Mouse (Mus musculus): ENCODE measurements around the gene Slc6a15.

Slc6a15 gene

GRCm38 (mm10) chr10:103367371-103368295 lies at the start of gene Slc6a15:
Gene Slc6a15, plus strand, starts transcription at chr10:103367783.
- DNase-seq (ENCODE audit: low spot score) = no peak

DNA sequence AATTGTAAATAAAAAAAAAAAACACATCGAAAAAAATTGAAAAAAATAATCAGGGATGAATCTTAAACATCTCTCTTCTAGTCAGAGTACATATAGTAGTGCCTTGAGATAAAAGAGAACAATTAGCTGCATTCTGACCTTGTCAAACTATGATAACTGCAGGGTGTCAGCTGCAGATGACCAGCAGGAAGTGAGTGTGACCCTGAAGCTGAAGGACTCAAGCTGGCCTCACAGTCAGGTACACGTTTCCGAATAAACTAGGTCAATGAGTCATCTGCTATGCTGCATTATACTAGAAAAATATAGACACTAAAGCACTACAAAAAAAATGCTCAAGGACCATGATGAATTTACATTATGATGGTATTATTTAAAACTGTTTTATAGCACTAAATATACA lies 45.6 kb upstream of the Slc6a15 start:
- DNase-seq (ENCODE audit: low spot score) = no peak

DNA sequence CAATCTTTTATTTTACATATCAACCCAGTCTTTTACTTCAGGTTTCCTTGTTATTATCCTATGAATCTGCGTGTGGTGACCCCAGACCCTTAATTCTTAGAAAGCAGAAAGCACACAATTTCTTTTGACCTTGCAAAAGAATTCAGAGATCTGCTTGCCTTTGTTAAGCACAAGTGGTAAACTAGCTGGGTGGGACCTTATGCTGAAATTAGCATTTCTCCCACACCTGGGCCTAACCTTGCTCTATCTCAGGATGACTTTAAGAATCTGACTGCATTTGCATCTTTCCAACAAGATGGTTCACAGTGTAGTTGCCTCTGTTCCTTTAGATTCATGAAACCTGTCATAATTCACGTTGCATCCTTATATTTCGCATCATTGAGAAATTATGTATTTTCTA lies 44.2 kb upstream of the Slc6a15 start:
- DNase-seq (ENCODE audit: low spot score) = no peak

GRCm38 (mm10) chr10:103334306-103334705 lies 33.3 kb upstream of the Slc6a15 start:
- DNase-seq (ENCODE audit: low spot score) = no peak

DNA sequence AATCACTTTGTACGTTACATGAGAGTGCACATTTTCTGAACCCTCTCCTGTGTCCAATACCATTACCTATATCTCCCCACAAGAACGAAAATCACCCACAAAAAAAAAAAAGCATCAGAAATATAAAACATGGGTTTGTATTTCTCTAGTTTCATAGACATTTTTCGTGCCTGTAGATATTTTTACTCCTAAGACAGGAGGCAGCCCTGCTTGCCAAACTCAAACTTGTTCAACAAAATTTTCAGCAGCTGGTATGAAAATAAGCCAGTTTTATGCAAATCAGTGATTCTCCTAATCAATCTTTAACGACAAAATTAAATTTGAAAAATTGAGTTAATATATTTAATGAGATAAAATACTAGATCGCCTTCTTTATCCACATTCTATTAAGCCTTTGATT lies 27.7 kb upstream of the Slc6a15 start:
- no peak for DNase-seq (ENCODE audit: low spot score)

GRCm38 (mm10) chr10:103346797-103347196 lies 20.8 kb upstream of the Slc6a15 start:
- DNase-seq (ENCODE audit: low spot score) = no peak

DNA sequence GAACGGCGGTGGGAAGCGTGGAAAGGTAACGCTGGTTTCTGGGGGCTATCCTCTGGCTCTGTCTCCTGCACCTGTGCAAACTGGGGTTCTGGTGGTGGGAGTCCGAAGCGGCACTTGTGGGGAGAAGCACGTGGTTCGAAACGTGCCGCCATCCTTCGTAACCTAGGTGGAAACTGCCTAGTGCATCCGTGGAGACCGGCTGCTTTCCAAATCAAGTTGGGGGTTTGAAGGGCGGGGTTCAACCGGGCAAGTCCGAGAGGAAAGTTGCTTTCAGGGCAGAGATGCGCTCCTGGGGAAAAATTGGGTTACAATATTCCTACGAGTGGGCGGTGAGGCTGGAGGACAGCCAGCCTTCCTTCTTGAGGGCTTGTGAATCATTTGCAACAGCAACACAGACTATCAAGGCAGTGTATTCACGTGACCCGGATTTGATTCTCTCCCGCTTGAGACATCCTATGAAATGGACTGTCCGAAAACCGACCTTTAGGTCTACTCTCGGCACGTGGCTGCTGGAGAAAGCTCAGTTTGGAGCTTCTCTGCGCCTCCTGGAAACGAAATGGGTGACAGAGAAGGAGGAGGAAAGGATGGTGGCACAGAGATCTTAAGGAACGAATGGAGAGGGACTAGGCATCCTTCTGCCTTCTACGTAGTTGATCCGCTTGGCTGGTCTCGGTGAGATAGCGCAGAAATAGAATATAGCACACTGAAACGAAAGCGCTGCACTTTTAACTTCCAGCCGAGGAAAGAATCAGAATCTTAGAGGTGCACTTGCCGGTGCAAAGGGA lies 905 bp downstream of the Slc6a15 start:
- DNase-seq (ENCODE audit: low spot score) = no peak

GRCm38 (mm10) chr10:103369081-103369420 lies 1.5 kb downstream of the Slc6a15 start:
- no peak for DNase-seq (ENCODE audit: low spot score)

DNA sequence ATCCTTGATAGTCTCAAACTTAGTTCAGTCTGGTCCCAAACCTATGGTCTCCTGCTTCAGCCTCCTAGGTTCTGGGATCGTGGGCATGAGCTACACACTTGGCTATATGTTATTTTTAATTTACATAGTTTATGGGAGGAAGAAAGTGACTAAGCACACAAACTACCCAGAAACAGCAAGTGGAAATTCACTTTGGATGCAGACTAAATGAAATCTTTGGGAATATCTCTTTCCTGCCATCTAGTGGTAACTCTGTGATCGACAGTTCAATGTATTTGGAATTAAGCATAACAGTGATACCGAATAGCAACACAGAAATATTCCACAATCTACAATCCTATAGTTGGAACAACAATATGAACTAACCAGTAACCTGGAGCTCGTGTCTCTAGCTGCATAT lies 34.6 kb downstream of the Slc6a15 start:
- no peak for DNase-seq (ENCODE audit: low spot score)

GRCm38 (mm10) chr10:103427717-103428116 lies 60.1 kb downstream of the Slc6a15 start:
- no peak for DNase-seq (ENCODE audit: low spot score)

DNA sequence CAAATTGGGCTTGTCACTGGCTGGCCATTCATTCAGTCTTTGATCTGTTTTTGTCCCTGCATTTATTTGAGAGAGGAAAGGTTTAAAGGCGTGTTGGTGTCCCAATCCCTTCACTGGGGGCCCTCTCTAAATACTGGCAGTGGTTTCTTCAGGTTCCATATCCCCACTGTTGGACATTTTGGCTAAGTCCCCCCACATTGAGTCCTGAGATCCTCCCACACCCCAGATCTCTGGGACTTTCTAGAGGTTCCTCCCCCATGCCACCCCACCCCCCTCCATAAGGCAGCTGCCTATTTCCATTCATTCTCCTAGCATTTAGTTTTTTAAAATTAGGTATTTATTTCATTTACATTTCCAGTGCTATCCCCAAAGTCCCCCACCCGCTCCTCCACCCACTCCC lies 75.0 kb downstream of the Slc6a15 start:
- no peak for DNase-seq (ENCODE audit: low spot score)

DNA sequence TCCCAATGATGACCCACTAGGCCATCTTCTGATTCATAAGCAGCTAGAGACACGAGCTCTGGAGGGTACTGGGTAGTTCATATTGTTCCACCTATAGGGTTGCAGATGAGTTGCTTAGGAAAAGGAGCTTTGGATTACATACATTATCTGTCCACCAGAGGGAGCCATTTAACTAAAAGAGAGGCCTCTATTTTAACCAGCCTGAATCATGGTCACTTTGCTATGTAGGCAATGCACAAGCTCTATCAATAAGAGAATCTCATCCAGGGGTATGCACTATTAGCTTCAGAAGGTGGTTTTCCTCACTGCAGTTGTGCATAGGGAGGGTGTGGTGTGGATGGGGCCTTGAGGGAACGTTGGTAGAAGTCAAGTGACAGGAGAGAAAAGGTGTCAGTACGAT lies 75.5 kb downstream of the Slc6a15 start:
- DNase-seq (ENCODE audit: low spot score) = no peak

- DNase-seq (ENCODE audit: low spot score) = no peak
Measured at GRCm38 (mm10) chr10:103448340-103448739, 80.8 kb downstream of the Slc6a15 start.

DNA sequence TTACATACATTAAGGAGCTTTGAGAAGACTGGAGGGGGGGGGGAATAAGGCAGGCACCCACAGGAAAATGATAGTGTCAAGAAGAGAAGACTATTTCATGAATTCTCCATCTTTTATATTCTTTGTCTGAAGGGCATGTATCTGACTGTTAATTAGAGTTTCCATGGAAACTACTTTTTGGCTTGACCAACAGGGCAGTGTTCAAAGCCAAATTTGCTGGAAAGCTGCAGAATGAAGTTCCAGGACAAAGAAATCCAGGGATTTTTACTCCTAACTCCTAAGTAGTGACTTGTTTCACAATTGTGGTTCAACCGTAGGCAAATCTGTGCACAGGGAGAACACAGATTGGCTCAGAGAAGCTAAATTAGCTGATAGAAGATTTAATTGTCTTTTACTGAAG lies 90.3 kb downstream of the Slc6a15 start:
- no peak for DNase-seq (ENCODE audit: low spot score)

Data from spleen, adult 12 weeks (tissue).